Mouse (Mus musculus): ENCODE data around the gene Susd1.

GRCm38 (mm10) chr4:59314939-59315552, 123.4 kb downstream of the Susd1 start:
- TF ChIP-seq POLR2A (IDR thresholded peaks at IDR 0.05; ENCODE audit: insufficient read depth, low read length): no peak
- no peak for TF ChIP-seq CTCF (IDR thresholded peaks at IDR 0.05; ENCODE audit: low read depth, low read length)
